Mouse (Mus musculus): ENCODE results near the gene Gm20458.

DNA sequence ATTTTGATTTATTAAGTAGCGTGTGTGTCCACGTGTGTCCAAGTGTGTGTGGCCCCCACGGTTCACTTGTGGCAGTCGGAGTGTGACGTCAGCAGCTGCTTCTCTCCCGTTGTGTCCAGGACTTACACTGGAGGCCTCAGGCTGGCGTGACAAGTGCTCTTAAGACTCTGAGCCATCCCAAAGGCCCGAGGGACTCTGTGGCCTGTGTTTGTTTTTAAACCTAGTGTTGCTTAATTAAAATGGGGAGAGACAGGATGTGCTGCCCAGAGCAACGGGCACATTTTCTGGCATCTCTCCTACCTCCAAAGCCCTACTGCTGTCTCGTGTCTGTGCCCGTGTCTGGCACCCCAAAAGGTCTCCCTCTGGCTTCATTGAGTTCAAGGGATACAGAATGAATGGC is 37.3 kb upstream of the Gm20458 start:
- TF ChIP-seq POLR2A (IDR thresholded peaks at IDR 0.05; ENCODE audit: borderline replicate concordance, low read depth, low read length) (no peak), CTCF (IDR thresholded peaks at IDR 0.05; ENCODE audit: low read depth, low read length) (no peak)
